Mouse (Mus musculus) frontal cortex, postnatal 25 days (tissue): ENCODE data around the gene Adcy6.

Experiments
- DNase-seq, 2 experiments: peaks; one replicate each; pipeline ENCODE4 v3.0.0; 2022; ENCODE audit warnings: low spot score in 2 of 2

Adcy6 gene

GRCm38 (mm10) chr15:98628589-98629254, 18.8 kb upstream of the Adcy6 start:
- no peak for DNase-seq

- no peak for DNase-seq
These were observed 16.8 kb upstream of the Adcy6 start for GRCm38 (mm10) chr15:98626487-98627212.

GRCm38 (mm10) chr15:98626078-98626477, 16.2 kb upstream of the Adcy6 start:
- DNase-seq = no peak

- no peak for DNase-seq
These were observed 13.5 kb upstream of the Adcy6 start for GRCm38 (mm10) chr15:98623361-98623821.

- no peak for DNase-seq
These were observed 12.8 kb upstream of the Adcy6 start for GRCm38 (mm10) chr15:98622721-98623120.

GRCm38 (mm10) chr15:98622199-98622598, 12.3 kb upstream of the Adcy6 start:
- no peak for DNase-seq

GRCm38 (mm10) chr15:98617176-98617537, 7.3 kb upstream of the Adcy6 start:
- DNase-seq = peak; percentile 72 to 80

- no peak for DNase-seq
These were observed 6.7 kb upstream of the Adcy6 start for GRCm38 (mm10) chr15:98616362-98617175.

- DNase-seq = no peak
These were observed 5.9 kb upstream of the Adcy6 start for GRCm38 (mm10) chr15:98615751-98616150.

- DNase-seq = no peak
These were observed 5.1 kb upstream of the Adcy6 start for GRCm38 (mm10) chr15:98614971-98615370.

- no peak for DNase-seq
These were observed 4.7 kb upstream of the Adcy6 start for GRCm38 (mm10) chr15:98614551-98614950.

- DNase-seq = no peak
These were observed 2.4 kb upstream of the Adcy6 start for GRCm38 (mm10) chr15:98612229-98612628.

- DNase-seq = no peak
These were observed 306 bp upstream of the Adcy6 start for GRCm38 (mm10) chr15:98610131-98610633.

GRCm38 (mm10) chr15:98608784-98609250, 1.1 kb downstream of the Adcy6 start:
- no peak for DNase-seq

- no peak for DNase-seq
These were observed 1.7 kb downstream of the Adcy6 start for GRCm38 (mm10) chr15:98608058-98608783.

GRCm38 (mm10) chr15:98607557-98607956, 2.3 kb downstream of the Adcy6 start:
- DNase-seq = no peak

- no peak for DNase-seq
These were observed 3.1 kb downstream of the Adcy6 start for GRCm38 (mm10) chr15:98606739-98607138.

GRCm38 (mm10) chr15:98606051-98606536, 3.8 kb downstream of the Adcy6 start:
- DNase-seq = no peak

GRCm38 (mm10) chr15:98604041-98604575, 5.8 kb downstream of the Adcy6 start:
- no peak for DNase-seq

GRCm38 (mm10) chr15:98602921-98603458, 6.9 kb downstream of the Adcy6 start:
- DNase-seq = no peak
